Mouse (Mus musculus) kidney, adult 2 months (tissue): ENCODE measurements around the gene Rhox3h. TPM values are rescaled to one million over a fixed set of nuclear protein-coding genes. Genes with fewer than 3 reads are reported as not detected.
"Not testable (repeated sequence)": the region's sequence is repeated elsewhere in the genome, so short reads cannot be mapped to it uniquely, and the experiment has no call there.

Experiments used
- DNase-seq: peaks from one replicate; pipeline ENCODE4 v3.0.0; 2021
- H3K27ac ChIP-seq: fragments of 200-500 bp; 2 replicates; pipeline ENCODE4 v1.5.1; 2012; ENCODE audit warnings: low read depth, low read length, control low read depth, inconsistent platforms; ENCODE audit not compliant: insufficient read depth
- H3K27me3 ChIP-seq: fragments of 200-500 bp; replicated peaks from 2 replicates; pipeline ENCODE4 v1.6.1; 2012; ENCODE audit warnings: mild to moderate bottlenecking, moderate library complexity, low read length, inconsistent platforms; ENCODE audit not compliant: control insufficient read depth, insufficient read depth
- H3K36me3 ChIP-seq: fragments of 200-500 bp; 2 replicates; pipeline ENCODE4 v1.6.1; 2012; ENCODE audit warnings: mild to moderate bottlenecking, moderate library complexity, low read length, inconsistent platforms; ENCODE audit not compliant: control insufficient read depth, insufficient read depth
- H3K4me1 ChIP-seq: fragments of 200-500 bp; 2 replicates; pipeline ENCODE4 v1.6.1; 2011; ENCODE audit warnings: low read length; ENCODE audit not compliant: control insufficient read depth, insufficient read depth
- H3K4me3 ChIP-seq: fragments of 200-500 bp; 2 replicates; pipeline ENCODE4 v1.5.1; 2011; ENCODE audit warnings: mild to moderate bottlenecking, low read depth, low read length, control low read depth; ENCODE audit not compliant: insufficient read depth
- CTCF ChIP-seq: fragments of 200-500 bp; conservative IDR thresholded peaks from 2 replicates; pipeline ENCODE4 v1.5.1; 2011; ENCODE audit warnings: low read depth, mild to moderate bottlenecking, control low read depth, low read length, moderate library complexity, mixed read lengths; ENCODE audit not compliant: insufficient read depth, insufficient read length
- POLR2A ChIP-seq: fragments of 200-500 bp; IDR thresholded peaks from one replicate; pipeline ENCODE4 v1.6.1; 2011; ENCODE audit warnings: low read depth, low read length, control low read depth
- WGBS: fragments of 180-500 bp; shearing (Covaris S2); methylation state at CpG from one replicate; pipeline ENCODE4 v1.1.7; 2018; 5-methylcytosine and 5-hydroxymethylcytosine counted together
- polyA plus RNA-seq: library from polyadenylated mRNA; depleted of rRNA; stranded (reverse); fragments of >200 nt; gene quantifications from 2 replicates; pipeline ENCODE4 v1.2.3, GENCODE M21; 2012; rRNA removed

The Rhox3h gene
- not detected in 2 replicates for polyA plus RNA-seq

GRCm38 (mm10) chrX:37668664-37669063 is at the start of gene Rhox3h:
TSS of gene Rhox3h (minus strand) at chrX:37668764.
- not testable (repeated sequence) for H3K4me3 ChIP-seq, H3K27ac ChIP-seq, H3K27me3 ChIP-seq, H3K36me3 ChIP-seq, DNase-seq, H3K4me1 ChIP-seq
- WGBS: 100% methylated on average over 1 of the region's 3 CpGs

- Histone ChIP-seq H3K27me3 (no peaks in the 10 kb centered on the region), H3K36me3 (no peaks in the 10 kb centered on the region), H3K4me3 (no peak overlapping the region), H3K4me1 (peaks cover 3% of the 10 kb centered on the region; the same call in 1 of the 2 replicates), H3K27ac (peak overlapping the region; percentile 66; the same call in 1 of the 2 replicates)
- TF ChIP-seq CTCF: no peak
- no peak for TF ChIP-seq POLR2A
- DNase-seq: peak; percentile 73
- 38% methylated on average over 3 of the region's 3 CpGs for WGBS
Measured at GRCm38 (mm10) chrX:37701821-37702387, 33.3 kb upstream of the Rhox3h start.

- Histone ChIP-seq H3K27me3 (no peaks in the 10 kb centered on the region), H3K4me3 (no peak overlapping the region), H3K27ac (no peak overlapping the region), H3K36me3 (no peaks in the 10 kb centered on the region), H3K4me1 (no peaks in the 10 kb centered on the region)
- WGBS: 93% methylated on average over 2 of the region's 2 CpGs
- no peak for TF ChIP-seq POLR2A
- TF ChIP-seq CTCF: no peak
- DNase-seq: no peak
Measured at GRCm38 (mm10) chrX:37692261-37692660, 23.7 kb upstream of the Rhox3h start.

- Histone ChIP-seq H3K4me3 (no peak overlapping the region), H3K27me3 (no peaks in the 10 kb centered on the region), H3K36me3 (no peaks in the 10 kb centered on the region), H3K27ac (no peak overlapping the region), H3K4me1 (no peaks in the 10 kb centered on the region)
- WGBS: 85% methylated on average over 21 of the region's 24 CpGs
- DNase-seq: no peak
- TF ChIP-seq CTCF: no peak
- TF ChIP-seq POLR2A: no peak
Measured at GRCm38 (mm10) chrX:37683031-37683715, 14.6 kb upstream of the Rhox3h start.

- not testable (repeated sequence) for DNase-seq, H3K27me3 ChIP-seq
- WGBS: 82% methylated on average over 8 of the region's 8 CpGs
Measured at GRCm38 (mm10) chrX:37673177-37673576, 4.6 kb upstream of the Rhox3h start, which contains the start of gene Rhox2h. TSS of gene Rhox2h (minus strand) at chrX:37673277.

GRCm38 (mm10) chrX:37651227-37651626 is 17.3 kb downstream of the Rhox3h start, which contains the start of gene Rhox4g:
TSS of gene Rhox4g (minus strand) at chrX:37651327.
- not testable (repeated sequence) for H3K4me3 ChIP-seq, H3K4me1 ChIP-seq, H3K27me3 ChIP-seq, H3K36me3 ChIP-seq, H3K27ac ChIP-seq, DNase-seq
- 92% methylated on average over 17 of the region's 20 CpGs for WGBS

More at GRCm38 (mm10) chrX:37673177-37673576, 4.6 kb upstream of the Rhox3h start, which contains the start of gene Rhox2h:
- H3K36me3 ChIP-seq, H3K27ac ChIP-seq, H3K4me3 ChIP-seq, H3K4me1 ChIP-seq: not testable (repeated sequence)

- H3K4me3 ChIP-seq, H3K27ac ChIP-seq, H3K4me1 ChIP-seq, H3K36me3 ChIP-seq, H3K27me3 ChIP-seq, DNase-seq: not testable (repeated sequence)
- WGBS: 83% methylated on average over 6 of the region's 6 CpGs
Measured at GRCm38 (mm10) chrX:37643370-37643769, 25.2 kb downstream of the Rhox3h start, which contains the start of gene Rhox2g. TSS of gene Rhox2g (minus strand) at chrX:37643470.

GRCm38 (mm10) chrX:37628512-37628911 is 40.1 kb downstream of the Rhox3h start, which contains the start of gene Rhox3g:
TSS of gene Rhox3g (minus strand) at chrX:37628612.
- not testable (repeated sequence) for H3K4me1 ChIP-seq, DNase-seq, H3K27me3 ChIP-seq, H3K36me3 ChIP-seq, H3K27ac ChIP-seq, H3K4me3 ChIP-seq
- 97% methylated on average over 2 of the region's 2 CpGs for WGBS

Other genes starting within 250 kb of the Rhox3h start
- not detected in 2 replicates for gene Rhox4b, start 236.3 kb downstream of the Rhox3h start, polyA plus RNA-seq
- gene Rhox2c, start 215.1 kb downstream of the Rhox3h start, polyA plus RNA-seq: not detected in 2 replicates
- not detected in 2 replicates for gene Rhox3c, start 210.2 kb downstream of the Rhox3h start, polyA plus RNA-seq
- gene Rhox4c, start 188.4 kb downstream of the Rhox3h start, polyA plus RNA-seq: not detected in 2 replicates
- not detected in 2 replicates for gene Rhox2d, start 175.3 kb downstream of the Rhox3h start, polyA plus RNA-seq
- gene Rhox4d, start 154.4 kb downstream of the Rhox3h start, polyA plus RNA-seq: not detected in 2 replicates
- gene Rhox2e, start 138.3 kb downstream of the Rhox3h start, polyA plus RNA-seq: not detected in 2 replicates
- not detected in 2 replicates for gene Rhox3e, start 126.7 kb downstream of the Rhox3h start, polyA plus RNA-seq
- gene Rhox4e, start 111.4 kb downstream of the Rhox3h start, polyA plus RNA-seq: not detected in 2 replicates
- not detected in 2 replicates for gene Rhox2f, start 97.4 kb downstream of the Rhox3h start, polyA plus RNA-seq
- gene Rhox3f, start 87.8 kb downstream of the Rhox3h start, polyA plus RNA-seq: not detected in 2 replicates
- gene Rhox4f, start 61.1 kb downstream of the Rhox3h start, polyA plus RNA-seq: not detected in 2 replicates
- not detected in 2 replicates for gene Rhox3g, start 40.2 kb downstream of the Rhox3h start, polyA plus RNA-seq
- not detected in 2 replicates for gene Rhox2g, start 25.3 kb downstream of the Rhox3h start, polyA plus RNA-seq
- not detected in 2 replicates for gene Rhox4g, start 17.4 kb downstream of the Rhox3h start, polyA plus RNA-seq
- not detected in 2 replicates for gene Rhox2h, start 4.5 kb upstream of the Rhox3h start, polyA plus RNA-seq
- gene Rhox5, start 136.1 kb upstream of the Rhox3h start, polyA plus RNA-seq: not detected in 2 replicates
- 1.3 and 1.5 TPM in 2 replicates for gene Rhox6, start 158.1 kb upstream of the Rhox3h start, polyA plus RNA-seq
- not detected in 2 replicates for gene Rhox7a, start 162.9 kb upstream of the Rhox3h start, polyA plus RNA-seq
- gene Rhox8, start 210.2 kb upstream of the Rhox3h start, polyA plus RNA-seq: not detected in 2 replicates
- gene Rhox7b, start 228.5 kb upstream of the Rhox3h start, polyA plus RNA-seq: not detected in 2 replicates
- gene Rhox9, start 233.0 kb upstream of the Rhox3h start, polyA plus RNA-seq: not detected in 2 replicates